Mouse (Mus musculus): Measurements from ENCODE around the gene Atg4b. TPM values are rescaled to one million over a fixed set of nuclear protein-coding genes. Genes with fewer than 3 reads are reported as not detected.

Gene Atg4b
- polyA plus RNA-seq, 1 experiment from 2014 or later, result 61.7 TPM

DNA sequence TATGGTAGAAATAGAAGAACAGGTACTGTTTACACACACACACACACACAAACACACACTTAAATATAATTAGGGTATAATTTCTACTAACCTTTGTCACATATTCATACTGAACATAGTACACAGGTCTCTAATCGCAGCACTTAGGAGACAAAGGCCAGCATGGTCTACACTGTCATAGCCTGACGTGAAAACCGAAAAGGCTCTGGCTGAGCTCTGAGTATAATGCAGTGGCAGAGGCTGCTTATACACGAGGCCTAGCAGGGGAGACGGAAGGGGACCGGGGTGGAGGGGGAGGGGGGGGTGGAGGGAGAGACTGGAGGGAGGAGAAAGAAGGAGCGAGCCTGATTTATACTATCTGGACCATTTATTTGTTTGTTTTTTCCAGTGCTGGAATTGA is 29.7 kb upstream of the Atg4b start:
- Histone ChIP-seq H3K27ac (replicated peaks) (no peak overlapping the region), H3K4me2 (replicated peaks; ENCODE audit: low read depth) (no peak overlapping the region), H3K4me3 (ENCODE audit: low read depth, low read length) (no peak overlapping the region), H3K27me3 (ENCODE audit: control insufficient read depth, insufficient read depth, low read length) (no peaks in the 10 kb centered on the region), H3K4me1 (replicated peaks; ENCODE audit: control insufficient read depth, insufficient read depth) (no peaks in the 10 kb centered on the region), H3K9me3 (ENCODE audit: control insufficient read depth, low read length) (no peaks in the 10 kb centered on the region), H3K9ac (ENCODE audit: low read length) (no peak overlapping the region), H3K36me3 (ENCODE audit: control insufficient read depth, insufficient read depth, low read length) (no peaks in the 10 kb centered on the region)
- no peak for TF ChIP-seq CTCF (IDR thresholded peaks at IDR 0.05; ENCODE audit: low read depth)
- TF ChIP-seq EP300 (optimal IDR thresholded peaks at IDR 0.05), result no peak
- DNase-seq (ENCODE audit: low spot score) (no peak), ATAC-seq (ENCODE audit: low FRiP score, low TSS enrichment) (no peak)
- 57% methylated on average over 7 of the region's 7 CpGs for WGBS

- no peak overlapping the region for H3K27ac ChIP-seq (replicated peaks)
- no peak overlapping the region for H3K9ac ChIP-seq (ENCODE audit: low read length)
- WGBS, result 75% methylated on average over 3 of the region's 3 CpGs
- no peak for TF ChIP-seq CTCF (IDR thresholded peaks at IDR 0.05; ENCODE audit: low read depth)
- no peak for TF ChIP-seq EP300 (optimal IDR thresholded peaks at IDR 0.05)
- no peak overlapping the region for H3K4me3 ChIP-seq (ENCODE audit: low read depth, low read length)
- H3K9me3 ChIP-seq (ENCODE audit: control insufficient read depth, low read length), result no peaks in the 10 kb centered on the region
- no peaks in the 10 kb centered on the region for H3K4me1 ChIP-seq (replicated peaks; ENCODE audit: control insufficient read depth, insufficient read depth)
- peak; percentile 62 for ATAC-seq (ENCODE audit: low FRiP score, low TSS enrichment)
- H3K27me3 ChIP-seq (ENCODE audit: control insufficient read depth, insufficient read depth, low read length), result no peaks in the 10 kb centered on the region
- no peaks in the 10 kb centered on the region for H3K36me3 ChIP-seq (ENCODE audit: control insufficient read depth, insufficient read depth, low read length)
- no peak overlapping the region for H3K4me2 ChIP-seq (replicated peaks; ENCODE audit: low read depth)
- no peak for DNase-seq (ENCODE audit: low spot score)
Observed at GRCm38 (mm10) chr1:93724623-93725022, 26.7 kb upstream of the Atg4b start.

DNA sequence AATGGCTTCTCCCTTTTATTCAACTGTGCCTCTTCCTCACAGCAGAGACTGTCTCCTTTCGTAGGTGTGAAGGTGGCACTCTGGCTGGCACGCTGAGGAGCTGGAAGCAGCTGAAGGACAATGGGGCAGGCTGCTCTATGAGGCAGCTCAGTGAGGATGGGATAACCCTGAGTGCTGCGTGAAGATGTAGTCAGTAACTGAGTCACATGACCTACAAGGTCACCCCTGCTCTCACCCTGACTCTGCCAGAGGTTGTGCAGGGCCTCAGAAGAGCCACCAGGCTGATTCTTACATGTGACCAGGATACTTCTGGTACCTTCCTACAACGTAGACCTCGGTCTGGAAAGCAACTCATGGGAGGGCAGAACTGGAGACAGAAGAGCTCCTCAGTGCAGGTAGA is 25.6 kb upstream of the Atg4b start:
- no peak for DNase-seq (ENCODE audit: low spot score)
- TF ChIP-seq EP300 (optimal IDR thresholded peaks at IDR 0.05), result no peak
- no peak for TF ChIP-seq CTCF (IDR thresholded peaks at IDR 0.05; ENCODE audit: low read depth)
- 89% methylated on average over 5 of the region's 5 CpGs for WGBS

DNA sequence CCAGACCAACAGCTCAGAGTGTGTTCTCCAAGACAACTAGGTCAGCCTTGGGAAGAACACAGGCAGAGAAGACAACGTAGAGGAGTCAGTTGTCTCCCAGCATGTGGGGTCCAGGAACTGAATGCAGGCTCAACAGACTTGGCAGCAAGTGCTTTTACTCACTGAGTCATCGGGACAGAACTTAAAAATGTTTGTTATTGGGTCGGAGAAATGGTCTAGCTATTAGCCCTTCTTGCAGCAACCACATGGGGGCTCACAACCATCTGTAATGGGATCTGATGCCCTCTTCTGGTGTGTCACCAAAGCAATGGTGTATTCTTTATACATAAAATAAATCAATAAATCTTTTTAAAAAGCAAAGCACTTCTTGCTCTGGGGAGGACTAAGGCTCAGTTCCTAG is 25.2 kb upstream of the Atg4b start:
- Histone ChIP-seq H3K4me1 (replicated peaks; ENCODE audit: control insufficient read depth, insufficient read depth) (no peaks in the 10 kb centered on the region), H3K9ac (ENCODE audit: low read length) (no peak overlapping the region), H3K27ac (replicated peaks) (no peak overlapping the region; the same call in 1 of the 2 replicates), H3K9me3 (ENCODE audit: control insufficient read depth, low read length) (no peaks in the 10 kb centered on the region), H3K36me3 (ENCODE audit: control insufficient read depth, insufficient read depth, low read length) (no peaks in the 10 kb centered on the region), H3K27me3 (ENCODE audit: control insufficient read depth, insufficient read depth, low read length) (no peaks in the 10 kb centered on the region), H3K4me2 (replicated peaks; ENCODE audit: low read depth) (no peak overlapping the region), H3K4me3 (ENCODE audit: low read depth, low read length) (no peak overlapping the region)
- TF ChIP-seq EP300 (optimal IDR thresholded peaks at IDR 0.05) (no peak), CTCF (IDR thresholded peaks at IDR 0.05; ENCODE audit: low read depth) (peak; percentile 54)
- WGBS, result 62% methylated on average over 3 of the region's 3 CpGs
- ATAC-seq (ENCODE audit: low FRiP score, low TSS enrichment) (no peak; the same call in 1 of the 2 replicates), DNase-seq (ENCODE audit: low spot score) (no peak)

More for the DNA sequence above, 25.6 kb upstream of the Atg4b start:
- no peaks in the 10 kb centered on the region for H3K27me3 ChIP-seq (ENCODE audit: control insufficient read depth, insufficient read depth, low read length)
- H3K4me2 ChIP-seq (replicated peaks; ENCODE audit: low read depth), result no peak overlapping the region
- no peaks in the 10 kb centered on the region for H3K4me1 ChIP-seq (replicated peaks; ENCODE audit: control insufficient read depth, insufficient read depth)
- no peak overlapping the region; the same call in 1 of the 2 replicates for H3K27ac ChIP-seq (replicated peaks)
- H3K36me3 ChIP-seq (ENCODE audit: control insufficient read depth, insufficient read depth, low read length), result no peaks in the 10 kb centered on the region
- no peak; the same call in 1 of the 2 replicates for ATAC-seq (ENCODE audit: low FRiP score, low TSS enrichment)
- H3K4me3 ChIP-seq (ENCODE audit: low read depth, low read length), result no peak overlapping the region
- no peak overlapping the region for H3K9ac ChIP-seq (ENCODE audit: low read length)
- H3K9me3 ChIP-seq (ENCODE audit: control insufficient read depth, low read length), result no peaks in the 10 kb centered on the region

DNA sequence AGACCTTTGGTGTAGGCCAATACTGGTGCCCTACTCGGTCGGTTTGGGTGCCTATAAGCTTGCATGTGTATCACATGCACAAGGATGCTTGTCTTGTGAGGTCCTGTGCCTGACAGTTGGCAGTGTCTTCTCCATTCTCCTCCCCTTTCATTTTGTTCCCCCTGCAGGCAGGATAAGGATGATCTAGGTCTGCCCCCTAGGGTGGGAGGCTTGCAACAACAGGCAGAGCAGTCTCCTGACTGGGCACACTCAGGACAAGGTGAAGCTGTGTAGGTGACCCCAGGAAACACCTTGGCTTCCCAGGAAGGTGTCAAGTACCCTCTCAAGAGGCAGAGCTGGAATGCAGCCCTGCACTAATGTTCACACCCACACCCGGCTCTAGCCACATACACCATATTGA is 24.3 kb upstream of the Atg4b start:
- H3K9me3 ChIP-seq (ENCODE audit: control insufficient read depth, low read length), result no peaks in the 10 kb centered on the region
- no peaks in the 10 kb centered on the region for H3K4me1 ChIP-seq (replicated peaks; ENCODE audit: control insufficient read depth, insufficient read depth)
- no peak overlapping the region for H3K4me2 ChIP-seq (replicated peaks; ENCODE audit: low read depth)
- TF ChIP-seq EP300 (optimal IDR thresholded peaks at IDR 0.05) (no peak), CTCF (IDR thresholded peaks at IDR 0.05; ENCODE audit: low read depth) (peak; percentile 89)
- no peak overlapping the region for H3K4me3 ChIP-seq (ENCODE audit: low read depth, low read length)
- no peak overlapping the region for H3K9ac ChIP-seq (ENCODE audit: low read length)
- DNase-seq (ENCODE audit: low spot score), result peak; percentile 62
- H3K36me3 ChIP-seq (ENCODE audit: control insufficient read depth, insufficient read depth, low read length), result no peaks in the 10 kb centered on the region
- H3K27ac ChIP-seq (replicated peaks), result no peak overlapping the region
- WGBS, result 67% methylated on average over 3 of the region's 3 CpGs
- no peaks in the 10 kb centered on the region for H3K27me3 ChIP-seq (ENCODE audit: control insufficient read depth, insufficient read depth, low read length)
- ATAC-seq (ENCODE audit: low FRiP score, low TSS enrichment), result peak; percentile 49; the same call in 1 of the 2 replicates

- Histone ChIP-seq H3K9me3 (ENCODE audit: control insufficient read depth, low read length) (no peaks in the 10 kb centered on the region), H3K9ac (ENCODE audit: low read length) (no peak overlapping the region), H3K4me1 (replicated peaks; ENCODE audit: control insufficient read depth, insufficient read depth) (no peaks in the 10 kb centered on the region), H3K36me3 (ENCODE audit: control insufficient read depth, insufficient read depth, low read length) (no peaks in the 10 kb centered on the region), H3K27ac (replicated peaks) (no peak overlapping the region), H3K4me3 (ENCODE audit: low read depth, low read length) (no peak overlapping the region), H3K27me3 (ENCODE audit: control insufficient read depth, insufficient read depth, low read length) (no peaks in the 10 kb centered on the region), H3K4me2 (replicated peaks; ENCODE audit: low read depth) (no peak overlapping the region)
- ATAC-seq (ENCODE audit: low FRiP score, low TSS enrichment) (no peak), DNase-seq (ENCODE audit: low spot score) (no peak)
- 91% methylated on average over 5 of the region's 5 CpGs for WGBS
- TF ChIP-seq EP300 (optimal IDR thresholded peaks at IDR 0.05), result no peak
- no peak for TF ChIP-seq CTCF (IDR thresholded peaks at IDR 0.05; ENCODE audit: low read depth)
Observed at GRCm38 (mm10) chr1:93731103-93731502, 20.2 kb upstream of the Atg4b start.

All from stomach, postnatal 0 days (tissue).